Mouse (Mus musculus) cerebellum, adult 11-12 months (tissue): ENCODE results near the gene Rnf135.
"Not testable (repeated sequence)": the region's sequence is repeated elsewhere in the genome, so short reads cannot be mapped to it uniquely, and the experiment has no call there.

ENCODE experiments used
- DNase-seq: peaks from one replicate; pipeline ENCODE4 v3.0.0; 2022

Gene Rnf135

GRCm38 (mm10) chr11:80183705-80184255 lies at the start of gene Rnf135:
TSS of gene Rnf135 (plus strand) at chr11:80183851.
- DNase-seq = peak; percentile 89

DNA sequence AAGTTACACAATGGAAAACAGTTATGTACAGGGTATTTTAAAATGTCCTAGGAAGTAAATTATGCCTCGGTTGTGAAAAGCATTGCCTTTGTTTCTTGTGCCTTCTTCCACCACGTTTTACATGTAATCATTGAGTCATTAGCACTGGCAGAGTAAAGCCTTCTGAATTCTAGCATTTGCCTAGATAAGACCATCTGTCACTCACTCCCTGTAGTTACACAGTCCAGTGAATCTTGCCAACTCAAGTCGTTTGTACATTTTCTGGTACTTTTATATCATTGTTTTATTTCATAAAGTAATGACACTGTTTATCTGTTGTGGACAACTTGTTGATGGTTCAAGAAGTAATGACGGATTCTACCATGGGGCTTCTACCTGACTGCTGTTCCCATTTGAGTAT lies 48.9 kb upstream of the Rnf135 start:
- DNase-seq = no peak

DNA sequence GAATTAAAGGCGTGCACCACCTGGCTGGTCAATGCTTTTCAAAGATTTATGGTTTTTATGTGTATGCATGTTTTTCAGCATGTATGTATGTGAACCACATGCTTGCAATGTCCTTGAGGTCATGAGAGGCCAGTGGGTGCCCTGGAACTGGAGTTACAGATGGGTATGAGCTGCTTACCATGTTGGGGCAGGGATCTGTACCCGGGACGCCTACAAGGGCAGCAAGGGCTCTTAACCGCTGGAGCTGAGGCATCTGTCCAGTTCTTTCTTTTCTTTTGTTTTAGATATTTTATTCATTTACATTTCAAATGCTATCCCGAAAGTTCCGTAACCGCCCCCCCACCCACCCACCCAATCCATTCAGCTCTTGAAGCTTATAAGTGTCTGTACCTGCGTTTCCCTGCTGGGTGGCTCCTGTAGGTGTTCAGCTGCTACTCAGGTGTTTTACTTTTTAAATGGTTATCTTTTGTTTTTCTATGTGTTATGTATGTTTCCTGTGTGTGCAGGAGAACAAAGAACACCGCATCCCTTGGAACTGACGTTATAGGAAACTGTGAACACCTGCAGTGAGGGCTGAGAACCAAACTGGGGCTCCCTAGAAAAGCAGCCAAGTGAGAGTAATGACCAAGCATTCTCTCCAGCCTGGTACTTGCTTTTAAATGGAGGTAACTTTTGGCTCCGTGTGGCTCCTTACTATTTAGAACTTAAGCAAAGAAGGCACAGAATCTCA lies 47.5 kb upstream of the Rnf135 start:
- DNase-seq = no peak

DNA sequence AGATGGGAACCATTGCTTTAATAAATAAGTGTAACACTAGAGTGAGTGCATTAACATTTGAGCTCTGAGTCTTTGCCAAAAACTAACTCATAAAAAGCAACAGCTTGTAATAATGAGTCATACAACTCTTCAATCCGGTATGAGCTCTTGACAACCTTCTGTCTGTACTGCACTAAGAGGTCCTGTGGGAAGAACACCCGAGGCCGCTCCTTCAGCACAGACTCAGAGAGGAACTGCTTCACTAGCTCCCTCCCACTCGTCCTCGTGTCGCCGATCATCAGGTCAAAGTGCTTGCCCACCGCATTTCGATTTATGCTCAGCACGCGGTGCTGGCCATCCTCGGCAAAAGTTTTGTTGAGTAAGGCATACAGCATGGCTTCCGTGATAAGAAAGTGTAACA lies 46.9 kb upstream of the Rnf135 start:
- no peak for DNase-seq

GRCm38 (mm10) chr11:80137773-80138172 lies 45.9 kb upstream of the Rnf135 start:
- no peak for DNase-seq

DNA sequence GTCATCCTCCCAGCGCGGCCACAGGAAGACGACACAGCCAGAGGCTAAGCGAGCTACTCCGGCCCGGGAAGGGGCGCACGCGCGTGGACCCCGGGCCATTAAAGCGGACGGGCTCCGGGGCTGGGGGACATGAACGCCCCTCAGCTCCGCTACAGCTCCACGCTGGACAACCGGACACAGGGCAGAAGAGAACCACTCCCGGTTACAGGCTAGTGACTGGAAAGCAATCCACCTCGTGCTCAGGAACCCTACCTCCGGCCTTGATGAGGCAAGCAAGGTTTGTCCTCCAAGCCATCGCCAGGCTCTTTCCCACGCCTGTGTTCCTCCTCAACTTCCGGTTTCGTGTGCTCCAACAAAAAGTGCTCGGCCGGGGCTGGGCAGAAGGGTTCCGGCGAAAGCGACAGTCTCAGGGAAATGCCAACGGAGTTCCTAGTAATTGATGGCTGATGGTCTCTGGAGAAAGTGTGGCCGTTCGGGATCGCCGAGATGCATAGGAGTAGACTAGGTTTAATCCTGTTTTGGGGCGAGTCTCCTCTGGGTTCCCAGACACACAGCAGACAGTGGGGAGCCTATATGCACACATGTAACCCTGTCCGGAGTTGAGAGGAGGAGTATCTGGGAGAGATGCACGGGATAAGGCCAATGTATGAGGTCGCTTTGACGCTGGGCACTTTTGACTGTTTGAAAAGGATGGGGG lies 41.7 kb upstream of the Rnf135 start, which contains the start of gene Tefm:
Gene Tefm, minus strand, starts transcription at position 351 of the 697 bp plus-strand sequence.
- peak; percentile 80 for DNase-seq

DNA sequence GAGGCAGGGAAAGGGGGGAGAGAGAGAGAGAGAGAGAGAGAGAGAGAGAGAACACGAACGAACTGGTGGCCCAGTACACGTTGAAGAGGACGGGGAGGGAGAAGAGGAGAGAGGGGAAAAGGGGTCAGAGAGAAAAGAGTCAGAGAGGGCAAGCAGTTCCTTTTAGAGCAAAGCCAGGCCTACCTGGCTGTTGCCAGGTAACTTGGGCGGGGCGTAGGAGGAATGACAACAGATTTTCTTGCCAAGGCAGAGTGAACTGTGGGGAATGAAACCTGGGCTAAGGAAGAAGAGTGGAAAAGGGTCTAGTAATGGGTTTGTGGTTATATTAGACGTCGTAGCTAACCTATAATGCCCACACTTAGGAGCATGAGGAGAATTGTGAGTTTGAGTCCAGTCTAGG lies 40.8 kb upstream of the Rnf135 start:
- no peak for DNase-seq

DNA sequence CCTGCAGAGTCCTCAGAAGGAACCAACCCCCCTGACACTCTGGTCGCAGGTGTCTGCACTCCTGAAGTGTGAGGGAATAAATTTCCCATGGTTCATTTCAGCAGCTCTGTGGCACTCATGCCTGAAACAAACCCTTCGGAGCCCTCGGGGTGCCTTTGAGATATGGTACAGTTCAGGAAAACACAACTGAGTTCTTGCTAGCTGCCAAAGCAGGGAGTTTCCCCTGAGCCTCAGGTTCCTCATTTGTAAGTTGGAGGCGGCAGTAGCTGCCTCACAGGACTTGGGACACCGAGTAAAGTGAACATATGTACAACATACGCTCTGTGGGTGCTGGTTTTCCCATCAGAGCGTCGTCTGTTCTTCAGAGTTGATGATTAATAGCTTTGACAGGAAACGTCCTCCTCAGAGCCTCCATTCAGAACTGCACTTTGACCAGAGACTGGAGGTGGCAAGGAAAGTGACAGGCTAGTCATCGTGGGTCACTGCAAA lies 37.8 kb upstream of the Rnf135 start:
- no peak for DNase-seq

DNA sequence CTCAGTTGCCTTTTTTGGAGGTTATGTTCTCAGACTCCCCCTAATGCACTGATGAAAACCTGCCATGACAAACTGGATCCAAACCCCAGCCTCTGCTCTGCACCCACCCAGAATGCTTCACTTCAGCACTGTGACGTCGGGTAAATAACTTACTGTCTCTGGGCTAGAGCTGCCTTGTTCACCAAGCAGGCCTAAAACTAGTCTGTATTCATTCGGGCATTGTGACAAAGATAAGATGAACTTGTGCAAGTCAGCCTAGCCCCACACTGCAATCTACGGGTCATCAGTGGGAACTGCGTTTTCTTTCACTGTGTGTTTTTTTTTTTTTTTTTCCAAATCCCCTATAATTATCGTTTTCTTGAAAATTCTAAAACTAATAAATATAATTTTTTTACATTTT lies 35.9 kb upstream of the Rnf135 start:
- no peak for DNase-seq

- no peak for DNase-seq
Observed at GRCm38 (mm10) chr11:80148313-80148712, 35.3 kb upstream of the Rnf135 start.

GRCm38 (mm10) chr11:80148974-80149373 lies 34.7 kb upstream of the Rnf135 start:
- DNase-seq = not testable (repeated sequence)

DNA sequence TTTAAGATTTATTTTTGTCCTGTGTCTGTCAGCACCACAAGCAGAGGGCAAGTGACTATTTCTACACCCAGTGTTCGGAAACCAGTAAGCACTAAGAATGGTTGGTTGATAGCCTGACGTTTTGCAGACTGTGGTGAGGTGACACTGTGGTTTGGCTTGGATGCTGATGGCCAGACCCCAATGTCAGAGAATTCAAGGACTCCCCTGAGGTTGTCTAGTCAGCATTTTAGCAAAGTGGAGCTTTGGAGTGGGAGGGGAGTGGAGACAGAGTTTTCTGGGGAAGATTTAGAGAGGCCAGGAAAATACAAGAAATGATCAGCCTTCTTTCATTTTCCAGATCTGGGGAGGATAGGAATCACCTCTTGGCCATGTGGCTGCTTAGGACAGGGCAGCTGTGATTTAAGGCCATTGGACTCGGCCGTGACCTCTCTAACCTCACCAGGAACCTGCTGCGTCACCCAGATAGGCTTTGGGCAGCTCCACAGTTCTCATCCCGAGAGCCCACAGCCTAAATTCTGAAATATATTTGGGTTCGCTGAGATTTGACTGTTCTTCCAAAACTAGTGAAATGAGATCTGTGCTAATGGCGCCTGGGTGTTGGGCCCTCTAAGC lies 34.1 kb upstream of the Rnf135 start:
- DNase-seq = no peak

GRCm38 (mm10) chr11:80150566-80150965 lies 33.1 kb upstream of the Rnf135 start:
- no peak for DNase-seq

DNA sequence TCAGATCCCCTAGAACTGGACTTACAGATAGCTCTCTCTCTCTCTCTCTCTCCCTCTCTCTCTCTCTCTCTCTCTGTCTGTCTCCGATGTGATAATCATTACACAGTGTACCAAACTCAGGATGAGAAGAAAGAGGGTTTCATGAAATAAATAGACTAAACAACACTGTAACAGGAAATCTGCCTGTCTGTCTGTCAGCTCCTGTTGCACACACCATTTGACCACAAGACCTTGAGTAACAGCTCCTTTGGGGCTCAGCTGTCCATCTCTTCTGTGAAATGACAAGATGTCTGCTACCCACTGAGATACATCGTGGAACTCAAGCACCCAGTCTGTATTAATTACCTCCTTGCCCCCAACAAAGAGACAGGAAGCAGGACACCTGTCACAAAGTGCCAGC lies 32.1 kb upstream of the Rnf135 start:
- no peak for DNase-seq

DNA sequence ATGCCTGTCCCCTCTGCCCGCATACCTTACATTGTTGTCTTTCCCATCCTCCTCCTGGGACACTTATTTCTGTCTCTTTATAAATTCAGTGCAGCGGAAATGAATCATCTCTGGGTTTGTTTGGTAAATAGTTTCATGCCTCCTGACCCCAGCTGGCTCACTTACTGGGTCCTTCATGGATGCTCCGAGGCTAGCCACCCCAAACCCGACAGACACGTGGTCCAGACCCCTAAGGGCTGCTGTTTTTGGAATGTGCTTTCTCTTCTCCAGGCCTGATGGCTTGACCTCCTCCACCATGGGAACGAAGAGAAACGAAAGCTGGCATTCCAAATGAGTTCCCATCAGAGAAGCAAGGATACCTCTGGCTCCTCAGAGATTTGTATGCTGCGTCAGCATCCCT lies 31.3 kb upstream of the Rnf135 start:
- no peak for DNase-seq

GRCm38 (mm10) chr11:80153857-80154495 lies 29.7 kb upstream of the Rnf135 start, which contains the start of gene Adap2:
TSS of gene Adap2 (plus strand) at chr11:80154105.
- DNase-seq = peak; percentile 40

- no peak for DNase-seq
Observed at GRCm38 (mm10) chr11:80154501-80154900, 29.1 kb upstream of the Rnf135 start.

GRCm38 (mm10) chr11:80155541-80155940 lies 28.1 kb upstream of the Rnf135 start:
- DNase-seq = no peak

DNA sequence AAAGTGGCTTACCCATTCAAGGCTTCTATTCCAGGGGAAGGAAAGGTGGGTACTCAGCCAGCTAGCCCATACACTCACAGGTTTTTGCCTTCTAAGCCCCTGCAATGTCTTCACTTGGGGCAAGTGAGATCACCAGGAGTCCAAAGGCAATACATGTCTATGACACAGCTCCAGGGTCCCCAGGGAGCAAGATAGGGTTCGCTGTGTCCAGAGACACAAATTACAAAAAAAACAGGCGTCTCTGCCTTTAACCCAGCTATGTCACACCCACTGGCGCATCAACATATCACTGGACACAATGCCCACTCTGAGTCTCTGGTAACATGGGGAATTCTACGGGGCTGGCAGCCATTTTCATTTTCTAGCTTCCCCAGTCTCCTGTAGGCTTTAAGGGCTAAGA lies 27.7 kb upstream of the Rnf135 start:
- DNase-seq = no peak

DNA sequence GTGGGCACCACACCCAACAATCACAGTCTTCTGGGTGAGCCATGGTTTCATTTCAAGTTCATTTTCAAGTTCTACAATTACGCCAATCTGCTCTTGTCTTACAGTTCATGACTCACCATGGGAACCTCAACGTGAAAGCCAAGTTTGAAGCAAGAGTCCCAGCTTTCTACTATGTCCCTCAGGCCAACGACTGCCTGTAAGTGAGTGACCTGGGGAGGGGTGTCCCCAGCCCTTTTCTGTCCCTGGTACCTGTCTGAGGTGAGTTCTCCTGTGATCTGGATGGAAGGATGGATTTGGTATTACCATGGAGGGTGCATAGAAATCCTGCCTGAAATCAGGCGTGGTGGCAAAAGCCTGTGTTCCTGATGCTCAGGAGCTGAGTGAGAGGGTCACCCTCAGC lies 26.8 kb upstream of the Rnf135 start:
- DNase-seq = no peak

DNA sequence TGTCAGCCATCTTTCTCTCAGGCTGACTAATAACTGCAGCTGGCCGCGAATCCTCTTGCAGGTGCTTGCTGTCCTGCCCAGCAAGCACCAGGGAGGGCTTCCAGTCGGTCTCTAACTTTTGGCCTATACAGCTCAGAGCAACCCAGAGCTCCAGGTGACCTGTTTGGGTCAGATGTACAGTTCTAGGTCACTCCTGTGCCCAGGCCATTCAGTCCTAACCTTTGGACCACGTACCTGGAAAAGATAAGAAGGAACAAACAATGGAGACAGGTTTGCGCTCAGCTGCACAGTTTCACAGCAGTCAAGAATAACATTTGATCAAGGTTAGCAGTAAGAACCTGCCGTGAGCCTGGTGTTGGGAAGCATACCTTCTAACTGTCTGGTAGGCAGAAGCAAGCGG lies 24.6 kb upstream of the Rnf135 start:
- DNase-seq = no peak

DNA sequence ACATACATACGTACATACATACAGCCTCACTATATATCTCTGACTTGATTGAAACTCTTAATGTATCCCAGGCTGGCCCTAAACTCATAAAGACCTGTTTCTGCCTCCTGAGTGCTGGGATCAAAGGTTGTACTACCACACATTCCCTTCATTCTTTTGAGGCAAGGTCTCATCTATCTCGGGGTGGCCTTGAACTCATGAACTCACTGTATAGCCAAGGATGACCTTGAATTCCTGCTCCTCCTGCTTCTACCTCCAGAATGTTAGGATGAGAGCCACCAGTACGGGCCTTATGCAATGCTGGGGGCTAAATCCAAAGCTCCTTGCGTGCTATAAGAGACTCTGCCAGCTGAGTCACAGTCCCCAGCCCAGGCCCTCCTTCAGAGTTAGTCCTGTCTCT lies 22.6 kb upstream of the Rnf135 start:
- no peak for DNase-seq
